Comparison of ENCODE assay signal across 7 mouse cellular contexts in the genomic region with DNA sequence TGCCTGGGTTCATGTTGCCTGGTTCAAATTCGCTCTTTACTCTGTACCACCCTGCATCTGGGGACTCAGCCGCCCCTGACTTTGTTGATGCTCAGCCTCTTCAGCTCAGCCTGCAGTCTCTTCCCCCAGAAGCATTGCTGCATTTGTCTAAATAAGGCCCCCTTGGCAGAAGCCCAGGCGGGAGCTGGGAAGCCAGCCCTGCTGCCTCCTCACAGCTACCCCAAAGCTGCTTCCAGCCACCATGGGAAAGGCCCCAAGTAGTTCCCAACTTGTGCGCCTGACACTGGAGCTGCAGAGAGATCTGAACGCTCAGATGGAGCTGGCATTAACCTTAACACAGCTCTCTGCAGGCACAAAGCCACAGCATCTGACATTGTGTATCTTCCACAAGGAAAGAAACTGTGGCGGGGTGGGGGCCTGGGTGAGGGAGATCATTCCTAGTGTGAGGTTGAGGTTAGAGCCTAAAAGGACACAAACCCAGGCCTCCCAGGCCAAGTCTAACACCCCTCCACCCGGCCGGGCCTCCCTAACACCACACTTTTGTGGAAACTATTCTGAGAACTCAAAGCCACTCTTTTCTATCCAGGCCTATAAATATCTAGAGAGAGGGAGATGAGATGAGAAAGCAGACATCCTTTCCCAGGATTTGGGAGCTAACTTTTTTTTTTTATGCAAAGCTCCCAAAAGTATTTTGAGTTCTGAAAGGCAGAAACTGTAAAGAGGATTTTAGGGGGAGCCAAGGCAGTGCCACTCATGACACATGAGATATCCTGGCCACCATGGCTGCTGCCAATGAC. TPM values are rescaled to one million over a fixed set of nuclear protein-coding genes. Genes with fewer than 3 reads are reported as not detected.
A peak's percentile ranks its signal among the peaks of the same experiment; 100 is the strongest.
DNase-seq lines count a peak whose midpoint lies in the region; ATAC-seq and TF ChIP-seq lines count a peak whose summit lies in the region.

No protein-coding gene starts in this region.

- intact Hi-C loops in left cerebral cortex, adult 2 months (cut with DNase I): loop anchor here (5.0 kb wide), 1 partner anchor 57 kb away; the partner anchor contains the start of gene Galnt18

- H3K9me3 ChIP-seq in heart, embryonic 14.5 days (ENCODE audit: control insufficient read depth, low read length): no peaks in the 10 kb centered on the region

- no peaks in the 10 kb centered on the region for H3K27me3 ChIP-seq in heart, embryonic 14.5 days (ENCODE audit: control insufficient read depth, insufficient read depth, low read length)

- peaks cover 20 to 21% of the 10 kb centered on the region in 2 experiments for H3K4me1 ChIP-seq in heart, embryonic 14.5 days (ENCODE audit: control insufficient read depth in 2 of 2, insufficient read depth in 2 of 2, low read length in 2 of 2)

- 57% methylated on average over 8 of the region's 8 CpGs for WGBS in heart, embryonic 14.5 days

- ATAC-seq in heart, embryonic 14.5 days (ENCODE audit: insufficient number of reproducible peaks, insufficient read depth, low FRiP score, low read depth): no peak

- H3K27ac ChIP-seq in heart, embryonic 14.5 days (replicated peaks in 1 of 2; ENCODE audit: control insufficient read depth in 1 of 2, insufficient read depth in 1 of 2, low read depth in 2 of 2, low read length in 2 of 2): peak overlapping the region; percentile 57 to 81
- H3K27ac ChIP-seq in left cerebral cortex, adult 2 months: peak overlapping the region; percentile 84

- H3K4me3 ChIP-seq in heart, embryonic 14.5 days (ENCODE audit: control insufficient read depth in 1 of 2, insufficient read depth in 1 of 2, low read depth in 1 of 2, low read length in 2 of 2): no peak overlapping the region
- no peak overlapping the region for H3K4me3 ChIP-seq in left cerebral cortex, adult 2 months

- H3K9ac ChIP-seq in heart, embryonic 14.5 days (ENCODE audit: low read length): peak overlapping the region; percentile 22

- H3K36me3 ChIP-seq in heart, embryonic 14.5 days (ENCODE audit: control insufficient read depth, insufficient read depth, low read length): no peaks in the 10 kb centered on the region

- DNase-seq in NIH3T3 (ENCODE audit: low read depth) (peak; percentile 15), MN1 (ENCODE audit: low spot score) (no peak)
- DNase-seq in brain, adult 2 months (ENCODE audit: low read depth, low spot score): peak; percentile 85
- DNase-seq in left cerebral cortex, adult 2 months (ENCODE audit: extremely low spot score in 1 of 2, low spot score in 2 of 2): peak; percentile 37 to 65
- DNase-seq in right cerebral cortex, postnatal 4 days: peak; percentile 86
- no peak for DNase-seq in kidney, adult 8-10 months

- TF ChIP-seq CTCF in left cerebral cortex, adult 2 months (IDR thresholded peaks at IDR 0.05): no peak

- H3K4me2 ChIP-seq in heart, embryonic 14.5 days (ENCODE audit: low read length): no peak overlapping the region

RNA-seq across cellular contexts. Expression of gene Galnt18, which starts 59.1 kb away (rescaled TPM):
- polyA plus RNA-seq in heart, embryonic 14.5 days (2014; fragmentation: Nextera tagmentation; extraction: Ambion mirVana): 13.1 and 13.6 TPM in 2 replicates
- total RNA-seq in left cerebral cortex, adult 2 months (2021): 10 to 100 TPM; 42.0 to 42.3 TPM

Comparison
In these comparisons a context has a peak if more than half of its experiments do, and no peak if none do; other contexts are left out.
1. DNase-seq: peak in NIH3T3 (single experiment), brain, adult 2 months (single experiment), left cerebral cortex, adult 2 months (2 of 2) and right cerebral cortex, postnatal 4 days (single experiment); none in kidney, adult 8-10 months (0 of 2) and MN1 (single experiment).